Mouse (Mus musculus) midbrain, embryonic 12.5 days (tissue): ENCODE measurements at regions not wholly inside any gene's neighbourhood (a gene's known extent, or its start where the extent isn't known, plus 50 kb on each side); places are given as distances from the start of the nearest gene placed in this dataset.

Experiments
- ATAC-seq: fragments of 200-750 bp; cut with Nextera tagmentation; 2 replicates; pipeline ENCODE4 v1.8.0; 2017; ENCODE audit warnings: low read depth, moderate TSS enrichment, moderate library complexity; ENCODE audit not compliant: low FRiP score
- H3K27ac ChIP-seq: fragments of 300-500 bp; sonication (generic); replicated peaks from 2 replicates; pipeline ENCODE4 v1.5.1; 2016; ENCODE audit warnings: mild to moderate bottlenecking
- H3K27me3 ChIP-seq: fragments of 300-500 bp; sonication (generic); 2 replicates; pipeline ENCODE4 v1.6.1; 2016; ENCODE audit warnings: mild to moderate bottlenecking
- H3K36me3 ChIP-seq: fragments of 300-500 bp; sonication (generic); 2 replicates; pipeline ENCODE4 v1.6.1; 2016
- H3K4me1 ChIP-seq: fragments of 300-500 bp; sonication (generic); 2 replicates; pipeline ENCODE4 v1.6.1; 2016
- H3K4me2 ChIP-seq: fragments of 300-500 bp; sonication (generic); replicated peaks from 2 replicates; pipeline ENCODE4 v1.6.1; 2016; ENCODE audit warnings: mild to moderate bottlenecking, moderate library complexity
- H3K4me3 ChIP-seq: fragments of 300-500 bp; sonication (generic); 2 replicates; pipeline ENCODE4 v1.5.1; 2016; ENCODE audit warnings: mild to moderate bottlenecking
- H3K9ac ChIP-seq: fragments of 300-500 bp; sonication (generic); replicated peaks from 2 replicates; pipeline ENCODE4 v1.6.1; 2016; ENCODE audit warnings: mild to moderate bottlenecking, moderate library complexity
- H3K9me3 ChIP-seq: fragments of 300-500 bp; sonication (generic); 2 replicates; pipeline ENCODE4 v1.6.1; 2016; ENCODE audit warnings: mild to moderate bottlenecking
- WGBS: fragments of 180-500 bp; shearing (Covaris S2); methylation state at CpG from one replicate; pipeline ENCODE4 v1.1.7; 2016; 5-methylcytosine and 5-hydroxymethylcytosine counted together

GRCm38 (mm10) chr17:41990804-41991203, 324.9 kb upstream of the Ptchd4 start:
- no peak for ATAC-seq
- 91% methylated on average over 9 of the region's 9 CpGs for WGBS
- H3K4me1 ChIP-seq: no peaks in the 10 kb centered on the region
- H3K9ac ChIP-seq: no peak overlapping the region
- H3K4me2 ChIP-seq: no peak overlapping the region
- no peak overlapping the region for H3K4me3 ChIP-seq
- no peak overlapping the region for H3K27ac ChIP-seq
- no peaks in the 10 kb centered on the region for H3K36me3 ChIP-seq
- H3K9me3 ChIP-seq: no peaks in the 10 kb centered on the region
- H3K27me3 ChIP-seq: no peaks in the 10 kb centered on the region

DNA sequence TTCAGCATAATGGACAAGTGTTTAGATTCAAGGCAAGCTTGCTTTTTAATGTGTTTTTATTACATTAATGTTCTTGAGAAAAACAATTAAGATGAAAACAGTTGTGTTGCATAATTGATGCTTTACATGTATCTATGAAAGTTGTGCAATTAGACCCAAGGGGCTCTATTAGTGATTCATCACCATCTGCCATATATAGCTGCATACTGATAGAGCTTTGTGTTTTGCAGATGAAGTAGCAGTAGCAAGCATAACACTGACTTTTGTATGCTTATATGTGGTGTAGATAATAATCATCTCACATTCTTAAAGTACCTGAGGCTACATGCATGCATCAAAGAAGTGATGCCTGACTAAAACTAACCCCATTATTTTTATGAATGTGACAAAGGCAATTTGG, 307.3 kb upstream of the Ptchd4 start:
- no peak overlapping the region for H3K27ac ChIP-seq
- H3K4me2 ChIP-seq: no peak overlapping the region
- H3K36me3 ChIP-seq: no peaks in the 10 kb centered on the region
- H3K9ac ChIP-seq: no peak overlapping the region
- H3K9me3 ChIP-seq: no peaks in the 10 kb centered on the region
- no peaks in the 10 kb centered on the region for H3K4me1 ChIP-seq
- H3K4me3 ChIP-seq: no peak overlapping the region
- ATAC-seq: no peak
- no peaks in the 10 kb centered on the region for H3K27me3 ChIP-seq

DNA sequence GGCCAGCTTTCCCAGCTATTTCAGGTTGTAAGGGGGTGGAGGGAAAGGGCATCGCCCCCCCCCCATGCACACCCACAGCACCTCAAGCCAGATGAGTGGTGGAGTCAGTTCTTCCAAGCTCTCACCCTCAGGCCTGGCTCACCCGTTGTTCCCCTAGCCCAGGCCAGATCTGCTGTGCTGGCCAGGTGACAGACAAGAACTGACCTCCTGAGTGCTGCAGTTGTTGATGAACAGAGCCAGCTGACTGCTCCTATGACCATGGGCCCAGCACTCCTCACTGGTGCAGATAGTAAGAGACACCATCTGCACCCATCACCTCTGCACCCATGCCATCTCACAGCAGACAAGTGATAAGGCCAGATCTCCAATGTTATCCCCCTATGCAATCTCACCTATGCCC, 291.5 kb upstream of the Ptchd4 start:
- Histone ChIP-seq H3K27me3 (no peaks in the 10 kb centered on the region), H3K4me1 (no peaks in the 10 kb centered on the region), H3K4me2 (no peak overlapping the region), H3K4me3 (no peak overlapping the region), H3K9ac (no peak overlapping the region), H3K9me3 (no peaks in the 10 kb centered on the region), H3K27ac (no peak overlapping the region), H3K36me3 (no peaks in the 10 kb centered on the region)
- ATAC-seq: peak; percentile 14
- WGBS: 83% methylated on average over 2 of the region's 2 CpGs

DNA sequence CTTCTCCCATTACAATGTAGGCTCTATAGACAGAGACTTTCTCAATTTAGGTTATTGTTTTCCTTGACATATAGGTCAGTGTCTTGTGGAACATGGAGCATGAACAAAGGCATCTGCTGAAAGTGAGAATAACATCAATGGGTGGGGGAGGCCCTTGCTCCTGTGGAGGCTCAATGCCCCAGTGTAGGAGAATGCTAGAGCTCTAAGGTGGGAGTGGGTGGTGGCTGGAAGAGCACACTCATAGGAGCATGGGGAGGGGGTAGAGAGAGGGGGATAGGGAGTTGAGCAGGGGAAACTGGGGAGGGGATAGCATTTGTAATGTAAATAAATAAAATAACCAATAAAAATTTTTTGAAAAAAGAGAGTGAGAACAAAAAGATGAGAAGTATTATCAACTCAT, 288.5 kb upstream of the Ptchd4 start:
- H3K4me1 ChIP-seq: no peaks in the 10 kb centered on the region
- H3K4me2 ChIP-seq: no peak overlapping the region
- no peak overlapping the region for H3K9ac ChIP-seq
- H3K27me3 ChIP-seq: no peaks in the 10 kb centered on the region
- no peak overlapping the region for H3K4me3 ChIP-seq
- H3K9me3 ChIP-seq: no peaks in the 10 kb centered on the region
- ATAC-seq: peak; percentile 62; the same call in 1 of the 2 replicates
- no peak overlapping the region for H3K27ac ChIP-seq
- H3K36me3 ChIP-seq: no peaks in the 10 kb centered on the region

DNA sequence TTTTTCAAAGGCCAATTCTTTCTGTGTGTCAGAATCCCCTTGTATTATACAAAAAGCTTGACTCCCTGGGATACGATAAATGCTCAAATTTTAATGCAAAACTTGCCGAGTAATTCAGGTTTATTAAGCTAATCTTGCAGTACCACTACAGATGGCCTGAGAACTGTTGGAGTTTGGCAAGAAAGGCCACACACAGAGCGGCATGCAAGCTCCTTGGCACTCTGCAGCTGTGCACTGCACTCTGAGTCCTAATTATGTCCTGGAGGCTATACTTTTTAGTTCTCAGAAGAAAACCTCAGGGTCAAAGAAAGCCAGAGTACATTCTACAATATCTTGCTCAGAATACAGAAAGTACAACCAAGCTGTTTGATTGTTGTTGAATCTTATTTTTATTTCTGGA, 286.3 kb upstream of the Ptchd4 start:
- H3K9ac ChIP-seq: no peak overlapping the region
- no peak overlapping the region for H3K4me3 ChIP-seq
- ATAC-seq: no peak
- H3K27me3 ChIP-seq: no peaks in the 10 kb centered on the region
- no peak overlapping the region for H3K4me2 ChIP-seq
- H3K4me1 ChIP-seq: no peaks in the 10 kb centered on the region
- 54% methylated on average over 3 of the region's 3 CpGs for WGBS
- H3K9me3 ChIP-seq: no peaks in the 10 kb centered on the region
- H3K36me3 ChIP-seq: no peaks in the 10 kb centered on the region
- H3K27ac ChIP-seq: no peak overlapping the region

GRCm38 (mm10) chr17:42037089-42037488, 278.7 kb upstream of the Ptchd4 start:
- Histone ChIP-seq H3K36me3 (no peaks in the 10 kb centered on the region), H3K4me3 (no peak overlapping the region), H3K4me1 (no peaks in the 10 kb centered on the region), H3K9me3 (no peaks in the 10 kb centered on the region), H3K4me2 (no peak overlapping the region), H3K27me3 (no peaks in the 10 kb centered on the region), H3K27ac (no peak overlapping the region), H3K9ac (no peak overlapping the region)
- WGBS: 95% methylated on average over 2 of the region's 2 CpGs
- no peak for ATAC-seq

DNA sequence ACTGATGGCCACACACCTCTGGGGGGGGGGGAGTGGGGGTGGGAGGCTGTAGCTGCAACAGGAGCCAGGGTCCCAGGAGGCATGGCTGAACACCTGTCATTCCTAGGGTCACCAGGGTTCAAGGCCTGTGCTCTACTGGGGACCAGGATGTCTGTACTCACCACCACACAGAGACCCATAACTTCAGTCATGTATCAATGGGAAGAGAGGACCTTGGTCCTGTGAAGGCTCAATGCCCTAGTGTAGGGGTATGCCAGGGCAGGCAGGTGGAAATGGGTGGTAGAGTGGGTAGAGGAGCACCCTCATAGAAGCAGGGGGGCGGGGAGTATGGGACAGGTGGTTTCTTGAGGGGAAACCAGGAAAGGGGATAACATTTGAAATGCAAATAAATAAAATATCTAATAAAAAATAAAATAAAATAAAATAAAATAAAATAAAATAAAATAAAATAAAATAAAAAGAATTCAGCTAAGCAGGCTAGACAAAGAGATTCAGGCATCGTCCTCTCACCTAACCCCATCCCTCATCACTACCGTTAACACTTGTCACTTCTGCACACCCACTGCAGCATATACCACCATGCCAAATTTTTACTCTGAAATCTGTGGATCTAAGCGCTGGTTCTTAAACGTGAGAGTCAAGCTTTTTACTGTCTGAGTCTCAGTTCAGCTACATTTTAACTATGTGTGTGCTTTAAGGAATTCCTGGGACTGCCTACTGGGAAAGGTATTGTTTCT, 265.8 kb upstream of the Ptchd4 start:
- ATAC-seq: 0 out of 2 replicates have a peak, but pooled peaks have one; percentile 54
- H3K36me3 ChIP-seq: no peaks in the 10 kb centered on the region

GRCm38 (mm10) chr17:42090764-42091452, 224.8 kb upstream of the Ptchd4 start:
- H3K9me3 ChIP-seq: no peaks in the 10 kb centered on the region
- 82% methylated on average over 2 of the region's 2 CpGs for WGBS
- H3K36me3 ChIP-seq: no peaks in the 10 kb centered on the region
- H3K4me1 ChIP-seq: no peaks in the 10 kb centered on the region
- H3K4me2 ChIP-seq: no peak overlapping the region
- no peak for ATAC-seq
- no peak overlapping the region for H3K4me3 ChIP-seq
- H3K9ac ChIP-seq: no peak overlapping the region
- H3K27me3 ChIP-seq: no peaks in the 10 kb centered on the region
- H3K27ac ChIP-seq: no peak overlapping the region

More for the DNA sequence above, 265.8 kb upstream of the Ptchd4 start:
- Histone ChIP-seq H3K4me2 (no peak overlapping the region), H3K27me3 (no peaks in the 10 kb centered on the region), H3K9ac (no peak overlapping the region), H3K9me3 (no peaks in the 10 kb centered on the region), H3K4me3 (no peak overlapping the region), H3K27ac (no peak overlapping the region), H3K4me1 (no peaks in the 10 kb centered on the region)
- 83% methylated on average over 5 of the region's 5 CpGs for WGBS

- Histone ChIP-seq H3K27me3 (no peaks in the 10 kb centered on the region), H3K9ac (no peak overlapping the region), H3K36me3 (no peaks in the 10 kb centered on the region), H3K27ac (no peak overlapping the region), H3K4me2 (no peak overlapping the region), H3K4me3 (no peak overlapping the region), H3K9me3 (no peaks in the 10 kb centered on the region), H3K4me1 (no peaks in the 10 kb centered on the region)
- WGBS: 76% methylated on average over 1 of the region's 1 CpGs
- no peak for ATAC-seq
These were observed 202.1 kb upstream of the Ptchd4 start for GRCm38 (mm10) chr17:42113684-42114083.

DNA sequence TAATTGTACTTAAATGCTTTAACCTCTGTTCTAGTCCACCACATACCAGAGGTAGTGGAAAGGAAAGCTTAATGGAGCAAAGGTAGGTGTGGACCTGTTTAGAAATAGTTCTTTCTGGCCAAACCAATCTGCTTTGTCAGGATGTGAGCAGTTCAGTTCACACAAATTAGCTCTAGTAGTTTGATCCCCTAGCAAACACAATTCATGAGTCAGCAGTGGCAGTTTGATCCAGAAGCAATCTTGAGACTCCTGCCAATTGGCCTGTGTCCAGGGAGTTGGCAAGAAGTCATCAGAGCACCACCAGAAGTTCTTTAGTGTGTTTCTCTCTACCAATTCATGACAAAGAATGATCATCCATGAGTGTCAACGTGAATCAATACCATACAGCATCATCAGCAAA, 195.0 kb upstream of the Ptchd4 start:
- Histone ChIP-seq H3K9ac (no peak overlapping the region), H3K9me3 (no peaks in the 10 kb centered on the region), H3K27ac (no peak overlapping the region), H3K4me1 (no peaks in the 10 kb centered on the region), H3K27me3 (no peaks in the 10 kb centered on the region), H3K4me2 (no peak overlapping the region), H3K4me3 (no peak overlapping the region), H3K36me3 (no peaks in the 10 kb centered on the region)
- 81% methylated on average over 1 of the region's 1 CpGs for WGBS
- ATAC-seq: no peak

- no peaks in the 10 kb centered on the region for H3K36me3 ChIP-seq
- H3K27ac ChIP-seq: no peak overlapping the region
- H3K9me3 ChIP-seq: no peaks in the 10 kb centered on the region
- ATAC-seq: 0 out of 2 replicates have a peak, but pooled peaks have one; percentile 54
- no peak overlapping the region for H3K4me2 ChIP-seq
- no peaks in the 10 kb centered on the region for H3K4me1 ChIP-seq
- H3K4me3 ChIP-seq: no peak overlapping the region
- H3K27me3 ChIP-seq: no peaks in the 10 kb centered on the region
- H3K9ac ChIP-seq: no peak overlapping the region
- 73% methylated on average over 9 of the region's 9 CpGs for WGBS
These were observed 189.1 kb upstream of the Ptchd4 start for GRCm38 (mm10) chr17:42126488-42127237.

DNA sequence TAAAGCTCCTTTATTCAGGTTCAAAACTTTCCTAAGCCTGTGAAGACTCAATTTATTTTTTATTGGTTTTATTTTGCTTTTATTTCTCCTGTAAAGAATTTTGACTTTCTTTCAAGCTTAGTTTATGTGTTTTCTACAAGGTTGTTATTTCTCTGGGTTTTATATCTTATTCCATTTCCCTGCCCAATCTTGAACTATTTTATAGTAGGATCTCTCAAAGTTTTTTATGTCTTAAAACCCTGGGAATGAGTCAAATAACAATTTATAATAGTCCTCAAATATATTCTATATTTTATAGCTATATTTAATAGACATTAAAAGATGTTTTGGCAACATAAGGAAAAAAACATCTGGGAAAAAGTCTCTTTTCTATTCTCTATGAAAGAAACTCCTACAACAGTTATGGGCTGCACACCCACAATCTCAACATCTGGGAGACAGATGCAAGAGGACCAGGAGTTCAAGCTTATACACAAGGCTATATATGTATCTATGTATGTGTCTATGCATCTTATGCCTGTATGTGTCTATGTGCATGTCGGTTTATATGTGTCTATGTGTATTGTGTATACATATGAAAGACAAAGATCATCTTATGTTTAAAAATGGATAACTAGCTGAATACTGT, 146.2 kb upstream of the Ptchd4 start:
- H3K27me3 ChIP-seq: no peaks in the 10 kb centered on the region
- H3K4me2 ChIP-seq: no peak overlapping the region
- H3K36me3 ChIP-seq: no peaks in the 10 kb centered on the region
- no peaks in the 10 kb centered on the region for H3K4me1 ChIP-seq
- no peak for ATAC-seq
- no peak overlapping the region for H3K9ac ChIP-seq
- H3K9me3 ChIP-seq: no peaks in the 10 kb centered on the region
- no peak overlapping the region for H3K27ac ChIP-seq
- WGBS: 100% methylated on average over 1 of the region's 1 CpGs
- no peak overlapping the region for H3K4me3 ChIP-seq
